Mouse (Mus musculus) forebrain, embryonic 13.5 days (tissue): ENCODE results near the gene Eogt. TPM values are rescaled to one million over a fixed set of nuclear protein-coding genes. Genes with fewer than 3 reads are reported as not detected.

Experiments
- ATAC-seq: fragments of 200-750 bp; cut with Nextera tagmentation; 2 replicates; pipeline ENCODE4 v1.8.0; 2017
- H3K27ac ChIP-seq: fragments of 300-500 bp; sonication (generic); 2 replicates; pipeline ENCODE4 v1.5.1; 2015; ENCODE audit warnings: inconsistent platforms, mild to moderate bottlenecking, moderate library complexity
- H3K27me3 ChIP-seq: fragments of 300-500 bp; sonication (generic); 2 replicates; pipeline ENCODE4 v1.6.1; 2015; ENCODE audit warnings: mild to moderate bottlenecking, inconsistent platforms
- H3K36me3 ChIP-seq: fragments of 300-500 bp; sonication (generic); 2 replicates; pipeline ENCODE4 v1.6.1; 2015; ENCODE audit warnings: mild to moderate bottlenecking, inconsistent platforms; ENCODE audit not compliant: poor library complexity, severe bottlenecking
- H3K4me1 ChIP-seq: fragments of 300-500 bp; sonication (generic); 2 replicates; pipeline ENCODE4 v1.6.1; 2015; ENCODE audit warnings: inconsistent platforms
- H3K4me2 ChIP-seq: fragments of 300-500 bp; sonication (generic); 2 replicates; pipeline ENCODE4 v1.6.1; 2015; ENCODE audit warnings: inconsistent platforms, mild to moderate bottlenecking, moderate library complexity
- H3K4me3 ChIP-seq: fragments of 300-500 bp; sonication (generic); 2 replicates; pipeline ENCODE4 v1.5.1; 2015; ENCODE audit warnings: mild to moderate bottlenecking, inconsistent platforms
- H3K9ac ChIP-seq: fragments of 300-500 bp; sonication (generic); 2 replicates; pipeline ENCODE4 v1.6.1; 2015; ENCODE audit warnings: mild to moderate bottlenecking, inconsistent platforms
- H3K9me3 ChIP-seq: fragments of 300-500 bp; sonication (generic); replicated peaks from 2 replicates; pipeline ENCODE4 v1.6.1; 2016; ENCODE audit warnings: inconsistent platforms
- WGBS: fragments of 180-500 bp; shearing (Covaris S2); methylation state at CpG from one replicate; pipeline ENCODE4 v1.1.7; 2015; 5-methylcytosine and 5-hydroxymethylcytosine counted together
- polyA plus RNA-seq: library from polyadenylated mRNA; unstranded; fragments of >200 nt; fragmentation: Nextera tagmentation; extraction: Ambion mirVana; gene quantifications from 2 replicates; pipeline ENCODE4 v1.2.1, GENCODE M21; 2015

The Eogt gene
- polyA plus RNA-seq, 1 experiment from 2014 or later = 5.6 TPM

DNA sequence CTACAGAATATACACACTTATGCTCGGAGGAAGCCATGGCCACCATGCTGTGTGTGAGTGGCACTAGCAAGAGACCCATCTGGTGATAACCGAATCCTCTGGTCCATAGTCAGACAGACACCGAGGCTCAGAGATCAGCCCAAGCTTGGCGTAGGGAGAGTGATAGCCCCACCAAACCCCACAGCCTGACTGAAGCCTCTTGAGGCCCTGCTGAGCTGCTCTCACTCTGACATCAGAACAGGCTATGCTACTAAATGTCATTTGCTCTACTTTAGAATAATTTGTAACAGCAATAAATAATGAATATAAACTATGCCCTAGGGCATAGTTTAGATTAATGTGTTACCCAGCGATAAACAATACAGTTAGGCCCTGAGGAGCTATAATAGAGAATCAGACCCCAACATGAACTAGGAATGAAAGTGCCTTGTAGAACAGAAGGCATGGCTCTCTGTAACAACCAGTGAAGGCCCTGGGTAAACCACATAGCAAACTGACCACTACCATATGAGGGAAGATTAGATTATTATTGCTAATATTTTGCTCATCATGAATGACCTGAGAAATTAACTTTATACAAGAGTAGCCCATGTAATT lies 16.2 kb downstream of the Eogt start:
- ATAC-seq = no peak
- no peaks in the 10 kb centered on the region for H3K36me3 ChIP-seq
- WGBS = 91% methylated on average over 5 of the region's 5 CpGs
- H3K9me3 ChIP-seq = no peaks in the 10 kb centered on the region
- H3K4me1 ChIP-seq = no peaks in the 10 kb centered on the region
- H3K27ac ChIP-seq = no peak overlapping the region
- no peaks in the 10 kb centered on the region for H3K27me3 ChIP-seq
- H3K4me3 ChIP-seq = no peak overlapping the region
- no peak overlapping the region for H3K4me2 ChIP-seq
- no peak overlapping the region for H3K9ac ChIP-seq

GRCm38 (mm10) chr6:97131808-97132207 lies 17.2 kb downstream of the Eogt start:
- Histone ChIP-seq H3K4me1 (no peaks in the 10 kb centered on the region), H3K36me3 (no peaks in the 10 kb centered on the region), H3K9ac (no peak overlapping the region), H3K4me3 (no peak overlapping the region), H3K9me3 (no peaks in the 10 kb centered on the region), H3K4me2 (no peak overlapping the region), H3K27ac (no peak overlapping the region), H3K27me3 (no peaks in the 10 kb centered on the region)
- WGBS = 85% methylated on average over 4 of the region's 4 CpGs
- no peak for ATAC-seq

DNA sequence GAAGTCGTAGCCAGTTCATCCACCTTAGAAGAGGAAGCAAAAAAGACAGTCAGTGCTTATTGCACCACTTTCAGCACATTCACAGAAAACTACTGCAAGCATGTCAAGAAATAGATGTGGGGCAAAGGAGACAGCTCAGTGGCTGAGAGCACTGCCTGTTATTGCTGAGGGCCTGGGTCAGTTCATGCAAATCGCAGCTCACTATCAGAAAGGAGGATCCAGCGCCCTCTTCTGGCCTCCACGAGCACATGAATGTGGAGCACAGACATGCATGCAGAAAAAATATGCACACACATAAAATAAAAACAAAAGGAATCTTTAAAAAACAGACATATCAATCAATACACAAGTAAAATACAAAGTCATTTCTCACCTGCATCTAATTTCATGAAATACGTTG lies 18.0 kb downstream of the Eogt start:
- Histone ChIP-seq H3K27me3 (no peaks in the 10 kb centered on the region), H3K9ac (no peak overlapping the region), H3K4me2 (no peak overlapping the region), H3K9me3 (no peaks in the 10 kb centered on the region), H3K4me3 (no peak overlapping the region), H3K36me3 (no peaks in the 10 kb centered on the region), H3K4me1 (no peaks in the 10 kb centered on the region), H3K27ac (no peak overlapping the region)
- WGBS = 61% methylated on average over 5 of the region's 5 CpGs
- no peak for ATAC-seq

DNA sequence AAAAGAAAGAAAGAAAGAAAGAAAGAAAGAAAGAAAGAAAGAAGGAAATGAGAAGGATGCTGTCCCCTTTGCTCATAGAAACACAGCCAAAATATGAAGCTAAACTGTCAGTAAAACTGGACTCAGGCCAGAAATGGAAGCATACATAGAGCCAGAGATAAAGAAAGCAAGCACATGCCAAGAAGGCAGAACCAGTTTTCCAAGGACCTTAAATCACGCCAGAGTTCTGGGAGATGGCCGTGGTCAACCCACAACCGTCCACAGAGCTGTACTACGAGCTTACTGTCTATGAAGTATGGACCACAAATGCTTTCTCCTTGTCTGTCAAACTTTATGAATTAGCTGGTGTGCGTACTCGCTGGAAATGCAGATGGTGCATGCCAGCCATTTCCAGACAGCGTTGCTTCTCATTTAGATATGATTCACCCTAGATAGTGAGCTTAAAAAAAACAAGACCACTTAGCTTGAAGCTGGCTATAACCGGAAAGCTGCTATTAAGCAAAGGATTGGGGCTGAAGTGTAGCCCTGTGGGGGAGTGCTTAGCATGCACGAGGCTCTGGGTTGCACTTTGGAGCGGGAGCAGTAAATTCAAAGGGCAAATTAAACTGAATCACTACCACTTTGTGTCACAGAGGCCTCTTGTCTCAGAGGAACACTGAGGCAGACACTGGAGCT lies 24.5 kb downstream of the Eogt start:
- Histone ChIP-seq H3K36me3 (no peaks in the 10 kb centered on the region), H3K27me3 (no peaks in the 10 kb centered on the region), H3K9me3 (no peaks in the 10 kb centered on the region), H3K9ac (no peak overlapping the region), H3K4me3 (no peak overlapping the region), H3K27ac (no peak overlapping the region), H3K4me1 (no peaks in the 10 kb centered on the region), H3K4me2 (no peak overlapping the region)
- 85% methylated on average over 10 of the region's 10 CpGs for WGBS
- ATAC-seq = no peak

- no peak for ATAC-seq
- H3K27me3 ChIP-seq = no peaks in the 10 kb centered on the region
- H3K4me3 ChIP-seq = no peak overlapping the region
- H3K9me3 ChIP-seq = no peaks in the 10 kb centered on the region
- WGBS = 68% methylated on average over 4 of the region's 4 CpGs
- no peak overlapping the region for H3K27ac ChIP-seq
- no peaks in the 10 kb centered on the region for H3K4me1 ChIP-seq
- H3K36me3 ChIP-seq = no peaks in the 10 kb centered on the region
- no peak overlapping the region for H3K4me2 ChIP-seq
- no peak overlapping the region for H3K9ac ChIP-seq
These were observed 28.1 kb downstream of the Eogt start for GRCm38 (mm10) chr6:97120922-97121321.

DNA sequence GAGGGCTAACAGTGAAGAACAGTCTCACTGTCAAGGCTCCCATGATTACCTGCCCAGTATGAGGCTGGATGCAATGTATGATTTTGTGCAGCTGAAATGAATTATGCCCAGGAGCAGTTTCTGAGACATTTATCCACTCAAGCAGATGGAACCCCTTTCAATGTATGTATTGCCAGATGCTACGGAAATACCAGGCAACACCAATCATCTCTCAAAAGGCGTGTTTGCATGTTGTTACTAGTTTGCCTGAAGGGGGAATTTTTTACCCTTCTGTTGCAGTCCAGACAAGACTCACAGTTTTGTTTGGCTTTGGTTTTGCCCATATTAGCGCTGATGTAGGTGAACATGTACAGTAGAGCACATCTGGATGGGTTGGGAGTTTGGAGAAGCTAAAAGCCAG lies 30.7 kb downstream of the Eogt start:
- Histone ChIP-seq H3K4me2 (no peak overlapping the region), H3K4me3 (no peak overlapping the region), H3K36me3 (no peaks in the 10 kb centered on the region), H3K27ac (no peak overlapping the region), H3K9me3 (no peaks in the 10 kb centered on the region), H3K9ac (no peak overlapping the region), H3K4me1 (no peaks in the 10 kb centered on the region), H3K27me3 (no peaks in the 10 kb centered on the region)
- WGBS = 91% methylated on average over 3 of the region's 3 CpGs
- no peak for ATAC-seq

DNA sequence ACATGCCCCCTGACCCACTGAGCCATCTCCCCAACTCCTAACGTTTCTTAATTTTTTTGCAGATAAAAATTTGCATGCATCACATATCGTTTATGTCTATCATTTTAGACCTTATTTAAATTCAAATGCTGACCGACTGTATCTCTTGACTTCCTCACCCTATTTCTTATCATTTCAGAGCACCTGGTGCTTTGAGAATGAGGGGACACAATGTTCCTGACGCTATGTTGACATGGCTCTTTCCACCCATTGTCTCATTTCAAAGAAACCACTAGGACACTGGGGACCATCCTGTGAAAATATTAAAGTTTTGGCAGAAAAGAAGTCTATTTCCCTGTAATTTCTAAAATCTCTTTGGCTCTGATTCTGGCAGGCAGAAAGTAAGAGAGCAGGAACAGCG lies 32.1 kb downstream of the Eogt start:
- H3K36me3 ChIP-seq = no peaks in the 10 kb centered on the region
- no peaks in the 10 kb centered on the region for H3K9me3 ChIP-seq
- no peak overlapping the region for H3K9ac ChIP-seq
- H3K27me3 ChIP-seq = no peaks in the 10 kb centered on the region
- H3K4me2 ChIP-seq = no peak overlapping the region
- H3K4me1 ChIP-seq = no peaks in the 10 kb centered on the region
- 91% methylated on average over 5 of the region's 5 CpGs for WGBS
- no peak overlapping the region for H3K27ac ChIP-seq
- H3K4me3 ChIP-seq = no peak overlapping the region
- no peak for ATAC-seq

GRCm38 (mm10) chr6:97114821-97115220 lies 34.2 kb downstream of the Eogt start:
- ATAC-seq = no peak
- Histone ChIP-seq H3K9ac (no peak overlapping the region), H3K27ac (no peak overlapping the region), H3K4me3 (no peak overlapping the region), H3K4me1 (no peaks in the 10 kb centered on the region), H3K4me2 (no peak overlapping the region), H3K27me3 (no peaks in the 10 kb centered on the region), H3K36me3 (no peaks in the 10 kb centered on the region), H3K9me3 (no peaks in the 10 kb centered on the region)
- WGBS = 62% methylated on average over 3 of the region's 3 CpGs

GRCm38 (mm10) chr6:97112177-97112576 lies 36.8 kb downstream of the Eogt start:
- Histone ChIP-seq H3K36me3 (no peaks in the 10 kb centered on the region), H3K4me3 (no peak overlapping the region), H3K27ac (no peak overlapping the region), H3K27me3 (no peaks in the 10 kb centered on the region), H3K9me3 (no peaks in the 10 kb centered on the region), H3K4me2 (no peak overlapping the region), H3K4me1 (no peaks in the 10 kb centered on the region), H3K9ac (no peak overlapping the region)
- 89% methylated on average over 8 of the region's 8 CpGs for WGBS
- ATAC-seq = peak; percentile 76; the same call in 1 of the 2 replicates

DNA sequence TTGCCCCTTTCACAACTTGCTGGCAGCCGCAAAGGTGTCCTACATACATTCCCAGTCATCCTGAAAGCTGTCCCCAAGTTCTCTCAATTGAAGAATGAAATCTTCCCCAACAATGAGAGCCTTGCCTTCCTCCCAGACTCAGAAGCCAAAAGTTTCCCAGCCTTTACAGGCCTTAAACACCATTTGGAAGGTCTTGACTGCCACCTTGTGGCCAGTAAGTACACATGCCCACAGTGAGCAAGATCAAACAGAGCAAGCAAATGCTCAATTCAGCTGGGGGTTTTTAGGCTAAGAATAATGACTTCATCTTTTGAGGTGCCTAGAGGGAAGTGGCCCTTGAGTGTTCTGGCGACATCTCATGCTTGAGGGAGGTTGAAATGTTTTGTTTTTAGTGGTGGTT lies 42.2 kb downstream of the Eogt start:
- Histone ChIP-seq H3K9me3 (no peaks in the 10 kb centered on the region), H3K4me2 (no peak overlapping the region), H3K27ac (no peak overlapping the region), H3K4me3 (no peak overlapping the region), H3K27me3 (peaks cover 3% of the 10 kb centered on the region; the same call in 1 of the 2 replicates), H3K36me3 (no peaks in the 10 kb centered on the region), H3K4me1 (peaks cover 15% of the 10 kb centered on the region), H3K9ac (no peak overlapping the region)
- peak; percentile 90 for ATAC-seq
- 12% methylated on average over 2 of the region's 2 CpGs for WGBS

GRCm38 (mm10) chr6:97106106-97106505 lies 42.9 kb downstream of the Eogt start:
- Histone ChIP-seq H3K36me3 (no peaks in the 10 kb centered on the region), H3K4me2 (no peak overlapping the region), H3K9ac (no peak overlapping the region), H3K4me1 (peaks cover 22% of the 10 kb centered on the region), H3K27ac (no peak overlapping the region), H3K4me3 (no peak overlapping the region), H3K9me3 (no peaks in the 10 kb centered on the region), H3K27me3 (peaks cover 3% of the 10 kb centered on the region; the same call in 1 of the 2 replicates)
- no peak for ATAC-seq
- WGBS = 87% methylated on average over 8 of the region's 8 CpGs

DNA sequence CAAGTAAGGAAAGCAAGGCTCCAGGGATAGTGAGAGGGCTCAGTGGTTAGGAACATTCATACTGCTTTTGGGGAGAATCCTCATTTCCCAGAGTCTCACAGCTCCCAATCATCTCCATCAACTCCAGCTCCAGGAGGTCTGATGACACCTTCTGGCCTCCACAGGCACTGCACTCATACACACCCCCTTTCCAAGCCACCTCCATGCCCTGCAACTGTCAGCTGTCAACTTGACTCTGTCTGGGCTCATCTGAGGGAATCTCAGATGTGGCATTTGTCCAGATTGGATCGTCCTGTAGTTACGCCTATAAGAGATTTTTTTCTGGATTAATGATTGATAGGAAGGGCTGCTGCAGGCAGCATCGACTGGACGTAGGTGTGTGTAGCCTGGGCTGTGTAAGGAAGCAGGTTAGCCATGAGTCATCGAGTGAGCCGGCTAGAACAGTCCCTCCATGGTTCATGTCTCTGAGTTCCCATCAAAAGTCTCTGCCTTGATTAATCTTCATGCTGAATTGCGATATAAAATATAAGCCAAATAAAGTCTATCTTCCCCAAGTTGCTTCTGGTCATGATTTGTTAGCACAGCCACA lies 44.6 kb downstream of the Eogt start:
- Histone ChIP-seq H3K27ac (no peak overlapping the region), H3K36me3 (no peaks in the 10 kb centered on the region), H3K9me3 (no peaks in the 10 kb centered on the region), H3K27me3 (peaks cover 3% of the 10 kb centered on the region; the same call in 1 of the 2 replicates), H3K4me2 (no peak overlapping the region), H3K4me3 (no peak overlapping the region), H3K4me1 (peaks cover 22% of the 10 kb centered on the region), H3K9ac (no peak overlapping the region)
- WGBS = 82% methylated on average over 7 of the region's 7 CpGs
- 0 out of 2 replicates have a peak, but pooled peaks have one; percentile 25 for ATAC-seq
